Mouse (Mus musculus) small intestine, adult 2 months (tissue): Measurements from ENCODE around the gene Zfyve28.

Experiments used
- CTCF ChIP-seq: fragments of 200-500 bp; IDR thresholded peaks from 2 replicates; pipeline ENCODE4 v1.5.1; 2012; ENCODE audit warnings: low read depth, mild to moderate bottlenecking, control low read depth, inconsistent platforms, low read length, moderate library complexity, mixed read lengths; ENCODE audit not compliant: insufficient replicate concordance, insufficient read length; ENCODE audit errors: extremely low read depth
- POLR2A ChIP-seq: fragments of 200-500 bp; IDR thresholded peaks from 2 replicates; pipeline ENCODE4 v1.6.1; 2012; ENCODE audit warnings: low read depth, mild to moderate bottlenecking, control low read depth, inconsistent platforms, low read length, moderate library complexity

DNA sequence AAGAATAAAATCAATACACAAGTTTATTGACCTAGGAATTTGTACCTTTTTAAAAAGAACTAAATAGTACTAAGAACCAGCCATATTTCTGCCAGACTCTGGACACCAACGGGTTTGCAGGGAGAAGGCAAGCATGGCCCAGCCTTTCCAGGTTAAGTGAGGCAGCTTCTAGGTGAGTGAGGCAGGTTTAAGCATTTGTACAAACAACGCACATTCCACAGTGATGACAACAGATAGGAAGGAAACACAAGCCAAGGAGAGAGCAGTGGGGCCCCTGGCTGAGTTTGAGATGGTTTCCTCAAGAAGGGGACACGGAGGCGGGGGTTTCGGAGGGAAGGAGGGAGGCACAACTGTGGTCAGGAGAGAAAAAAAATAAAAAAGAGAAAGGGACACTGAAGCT is 69.6 kb downstream of the Zfyve28 start:
- TF ChIP-seq CTCF = no peak
- no peak for TF ChIP-seq POLR2A
